Mouse (Mus musculus) neutrophil, adult 83 days (primary cell): Measurements from ENCODE around the gene Rufy3. TPM values are rescaled to one million over a fixed set of nuclear protein-coding genes. Genes with fewer than 3 reads are reported as not detected.

Experiments used
- total RNA-seq, 2 experiments: library from RNA; stranded (reverse); gene quantifications; one replicate each; pipeline ENCODE4 v1.2.4; 2023

Rufy3 gene
- total RNA-seq: 1 to 10 TPM; 7.3 to 8.2 TPM

GRCm38 (mm10) chr5:88564501-88565147 is at the start of gene Rufy3:
Rufy3 (plus strand) TSS chr5:88565040.

GRCm38 (mm10) chr5:88527657-88528056 is 37.2 kb upstream of the Rufy3 start, which contains the start of gene Jchain:
Jchain (minus strand) TSS chr5:88527891.

GRCm38 (mm10) chr5:88554086-88554886 is 10.6 kb upstream of the Rufy3 start, which contains the start of gene Utp3:
Utp3 (plus strand) TSS chr5:88554462.

GRCm38 (mm10) chr5:88675443-88676387 is 110.9 kb downstream of the Rufy3 start, which contains the start of gene Grsf1:
Grsf1 (minus strand) TSS chr5:88676171.

Other genes with a start within 250 kb of the Rufy3 start
- not detected for gene Prol1, start 247.7 kb upstream of the Rufy3 start, total RNA-seq
- gene Amtn, start 188.9 kb upstream of the Rufy3 start, total RNA-seq: not detected
- not detected for gene Ambn, start 109.0 kb upstream of the Rufy3 start, total RNA-seq
- not detected for gene Enam, start 77.1 kb upstream of the Rufy3 start, total RNA-seq
- gene Jchain, start 37.1 kb upstream of the Rufy3 start, total RNA-seq: 10 to 100 TPM; 20.4 to 56.6 TPM
- 10 to 100 TPM; 25.8 to 27.8 TPM for gene Utp3, start 10.6 kb upstream of the Rufy3 start, total RNA-seq
- 10 to 100 TPM; 29.3 to 31.9 TPM for gene Grsf1, start 111.1 kb downstream of the Rufy3 start, total RNA-seq
- 10 to 100 TPM; 15.9 to 21.1 TPM for gene Mob1b, start 155.8 kb downstream of the Rufy3 start, total RNA-seq
- 10 to 100 TPM; 50.2 to 58.0 TPM for gene Dck, start 200.0 kb downstream of the Rufy3 start, total RNA-seq